Mouse (Mus musculus) hematopoietic multipotent progenitor cell, adult 10-12 weeks (in vitro differentiated cells): ENCODE results near the gene Slc5a2. TPM values are rescaled to one million over a fixed set of nuclear protein-coding genes. Genes with fewer than 3 reads are reported as not detected.

Source experiments
- polyA plus RNA-seq: library from polyadenylated mRNA; stranded (reverse); fragments of >175 nt; gene quantifications from 2 replicates; pipeline ENCODE4 v1.2.3, GENCODE M21; 2012; ENCODE audit warnings: low replicate concordance

The Slc5a2 gene
- 0.42 TPM in 1 of 2 replicates, not detected in the other for polyA plus RNA-seq

GRCm38 (mm10) chr7:128265411-128265810, at the start of gene Slc5a2:
Gene Slc5a2, plus strand, starts transcription at chr7:128265657.

DNA sequence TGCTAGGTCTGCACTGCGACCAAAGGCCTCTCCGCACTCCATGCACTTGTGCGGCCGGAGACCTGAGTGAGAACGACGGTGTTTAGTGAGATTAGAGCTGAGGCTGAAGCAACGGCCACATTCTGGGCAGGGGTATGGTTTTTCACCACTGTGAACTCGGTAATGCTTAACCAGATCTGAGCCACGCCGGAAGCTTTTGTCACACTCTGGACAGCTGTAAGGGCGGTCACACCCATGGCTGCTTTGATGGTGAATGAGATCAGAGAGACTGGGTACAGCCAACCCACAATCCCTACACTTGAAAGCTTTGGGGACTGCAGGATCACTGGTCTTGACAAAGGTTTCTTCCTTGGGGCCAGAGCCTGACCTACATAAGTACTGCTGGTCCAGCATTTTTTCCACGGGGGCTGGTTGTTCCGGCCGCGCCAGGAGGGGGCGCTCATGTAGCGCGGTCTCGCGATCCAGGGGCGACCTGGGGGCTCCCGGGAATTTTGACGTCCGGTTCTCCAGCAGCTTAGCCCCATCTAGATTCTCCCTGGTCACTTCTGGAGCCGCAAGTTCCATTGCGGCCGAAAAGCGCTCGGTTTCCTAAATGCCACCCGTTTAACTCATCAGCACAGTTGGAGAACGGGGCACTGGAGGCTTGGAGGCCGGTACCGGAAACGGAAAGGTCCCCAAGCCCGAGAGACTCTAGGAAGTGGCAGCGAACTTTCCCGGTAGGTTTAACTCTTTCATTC, 28.4 kb upstream of the Slc5a2 start, which contains the start of gene Armc5:
Armc5 (plus strand) TSS at position 487 of the 737 bp plus-strand sequence.

GRCm38 (mm10) chr7:128237927-128238778, 27.3 kb upstream of the Slc5a2 start, which contains the start of gene 9130023H24Rik:
Gene 9130023H24Rik, minus strand, starts transcription at chr7:128238031.

DNA sequence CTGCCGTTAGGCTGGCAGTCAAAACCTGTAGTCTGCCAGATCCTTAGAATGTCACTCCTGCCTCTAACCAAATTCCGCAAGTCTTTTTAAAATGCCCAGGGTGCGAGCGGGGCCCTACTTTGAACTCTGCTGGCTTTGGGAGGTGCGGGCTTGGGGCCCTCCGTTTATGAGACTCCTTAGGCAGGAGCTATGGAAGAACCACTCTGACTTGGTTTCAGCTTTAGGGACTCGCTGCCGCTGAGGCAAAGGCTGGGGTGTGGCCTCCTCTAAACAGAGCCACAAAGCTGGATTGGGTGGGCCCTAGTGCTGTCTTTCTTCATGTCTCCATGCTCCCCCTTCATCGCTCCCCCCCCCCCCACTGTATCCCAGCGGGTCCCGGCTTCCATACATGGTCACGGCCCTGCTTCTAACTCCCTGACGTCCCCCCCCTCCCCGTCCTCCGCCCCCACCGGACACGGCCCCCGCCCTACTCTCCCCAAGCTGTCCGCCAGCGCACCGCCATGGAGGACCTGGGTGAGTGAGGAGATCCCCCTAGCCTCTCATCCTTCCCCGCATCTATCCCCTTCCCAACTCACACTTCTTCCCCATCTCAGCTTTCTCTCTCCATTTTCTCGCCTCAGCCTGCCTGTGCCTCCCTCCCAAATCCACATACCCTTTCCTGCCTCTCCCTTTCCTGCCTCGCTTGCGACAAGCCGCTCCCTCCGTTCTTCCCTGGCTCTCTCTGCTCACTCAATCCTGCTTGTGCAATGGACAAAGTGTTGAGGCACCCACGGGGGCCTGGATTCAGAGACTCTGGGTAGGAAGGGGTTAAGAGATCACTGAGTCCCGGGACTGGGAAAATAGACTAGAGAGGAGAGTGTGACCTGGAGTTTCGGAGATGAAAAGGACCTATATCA, 18.7 kb upstream of the Slc5a2 start, which contains the start of gene Tgfb1i1:
Tgfb1i1 (plus strand) TSS at position 317 of the 896 bp plus-strand sequence.

GRCm38 (mm10) chr7:128297617-128298480, 32.4 kb downstream of the Slc5a2 start, which contains the start of gene BC017158:
Gene BC017158, minus strand, starts transcription at chr7:128298170.

Other genes starting within 250 kb of the Slc5a2 start
- gene Itgam, start 203.0 kb upstream of the Slc5a2 start, polyA plus RNA-seq: 16.1 and 24.0 TPM in 2 replicates
- 0.16 and 1.5 TPM in 2 replicates for gene Gm49368, start 203.0 kb upstream of the Slc5a2 start, polyA plus RNA-seq
- 17.8 and 30.0 TPM in 2 replicates for gene Itgax, start 136.1 kb upstream of the Slc5a2 start, polyA plus RNA-seq
- gene Itgad, start 111.3 kb upstream of the Slc5a2 start, polyA plus RNA-seq: 34.3 and 68.9 TPM in 2 replicates
- gene Cox6a2, start 59.3 kb upstream of the Slc5a2 start, polyA plus RNA-seq: 43.6 and 127 TPM in 2 replicates
- 24.3 and 41.3 TPM in 2 replicates for gene Armc5, start 28.3 kb upstream of the Slc5a2 start, polyA plus RNA-seq
- gene 9130023H24Rik, start 27.6 kb upstream of the Slc5a2 start, polyA plus RNA-seq: 1.6 and 2.6 TPM in 2 replicates
- gene Tgfb1i1, start 18.8 kb upstream of the Slc5a2 start, polyA plus RNA-seq: 2.7 and 4.7 TPM in 2 replicates
- gene BC017158, start 32.5 kb downstream of the Slc5a2 start, polyA plus RNA-seq: 22.5 and 23.7 TPM in 2 replicates
- 37.5 and 74.5 TPM in 2 replicates for gene Rgs10, start 153.1 kb downstream of the Slc5a2 start, polyA plus RNA-seq
- 38.9 and 66.0 TPM in 2 replicates for gene Tial1, start 196.1 kb downstream of the Slc5a2 start, polyA plus RNA-seq